Mouse (Mus musculus) heart, adult 2 months (tissue): ENCODE results near the gene Prex1.

ENCODE experiments used
- CTCF ChIP-seq: fragments of 200-600 bp; IDR thresholded peaks from 2 replicates; pipeline ENCODE4 v1.8.1; 2022; ENCODE audit warnings: antibody characterized with exemption, mild to moderate bottlenecking, moderate library complexity
- POLR2A ChIP-seq: fragments of 200-500 bp; IDR thresholded peaks from 2 replicates; pipeline ENCODE4 v1.6.1; 2011; ENCODE audit warnings: mild to moderate bottlenecking, low read depth, low read length, control low read depth; ENCODE audit not compliant: insufficient read depth

DNA sequence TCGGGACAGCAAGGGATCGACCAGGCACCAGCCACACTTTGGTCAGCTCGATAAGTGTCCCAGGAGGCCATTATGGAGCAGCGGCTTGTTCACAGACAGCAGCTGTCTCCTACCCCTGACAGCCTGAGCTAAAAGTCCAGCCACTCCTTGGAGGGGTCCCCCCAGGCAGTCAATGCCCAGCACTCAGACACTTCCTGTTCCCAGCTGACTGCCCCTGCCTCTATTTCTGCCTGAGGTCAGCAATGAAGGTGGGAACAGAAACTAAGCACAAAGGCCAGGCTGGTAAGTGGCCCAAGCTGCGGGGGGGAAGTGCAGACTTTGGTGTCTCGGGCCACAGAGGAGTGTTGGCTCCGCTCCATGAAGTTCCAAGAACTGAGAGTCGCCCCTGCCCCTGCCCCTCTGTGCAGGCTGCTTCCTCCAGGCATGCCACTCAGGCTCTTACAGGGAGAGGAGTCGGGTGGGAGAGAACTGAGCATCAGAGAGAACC is 90.5 kb downstream of the Prex1 start:
- TF ChIP-seq POLR2A (no peak), CTCF (no peak)
